Mouse (Mus musculus): ENCODE measurements around the gene Acy3.

- TF ChIP-seq CTCF (IDR thresholded peaks at IDR 0.05; ENCODE audit: insufficient read depth, low read length): no peak
- no peak for TF ChIP-seq POLR2A (IDR thresholded peaks at IDR 0.05; ENCODE audit: borderline replicate concordance, extremely low read depth, low read depth, low read length)
These were observed 5.5 kb upstream of the Acy3 start for GRCm38 (mm10) chr19:3980917-3981316.

All from lung, adult 2 months (tissue).